Comparison of ENCODE assay signal across 28 mouse cellular contexts in genomic region chr12:35514671-35515070, GRCm38 (mm10). TPM values are rescaled to one million over a fixed set of nuclear protein-coding genes. Genes with fewer than 3 reads are reported as not detected.
DNase-seq lines count a peak whose midpoint lies in the region; ATAC-seq and TF ChIP-seq lines count a peak whose summit lies in the region.
"Had no signal": no experiment of that assay in that cellular context is flagged by ENCODE, and none has a peak within 500 bp of the region (broad histone marks: within the 10 kb centered on the region; RNA-seq: fewer than 3 reads in every experiment).

No protein-coding gene starts in this region.

- no peak overlapping the region for H3K4me2 ChIP-seq in lung, postnatal 0 days (replicated peaks; ENCODE audit: low read depth, low read length)
- H3K4me2 ChIP-seq: embryonic facial prominence, embryonic 13.5 days; embryonic facial prominence, embryonic 15.5 days had no signal

- H3K4me3 ChIP-seq in left cerebral cortex, adult 2 months = no peak overlapping the region
- H3K4me3 ChIP-seq in lung, postnatal 0 days (ENCODE audit: low read depth, low read length) = no peak overlapping the region
- H3K4me3 ChIP-seq: embryonic facial prominence, embryonic 13.5 days; embryonic facial prominence, embryonic 15.5 days; erythroblast, embryonic 14.5 days had no signal

- H3K27ac ChIP-seq in left cerebral cortex, adult 2 months = no peak overlapping the region
- no peak overlapping the region for H3K27ac ChIP-seq in lung, postnatal 0 days (ENCODE audit: low read length)
- H3K27ac ChIP-seq: embryonic facial prominence, embryonic 13.5 days; embryonic facial prominence, embryonic 15.5 days had no signal

- intact Hi-C loops in left cerebral cortex, adult 2 months (cut with DNase I) = no loop called here

- peak; percentile 43 for DNase-seq in heart, adult 11 months
- no peak for DNase-seq in heart, postnatal 4 days
- peak; percentile 23 for DNase-seq in fat pad, adult 2 months (ENCODE audit: extremely low read depth, low read depth, low spot score)
- DNase-seq in retina, embryonic 14.5 days (ENCODE audit: low spot score) = peak; percentile 20
- DNase-seq in retina, postnatal 7 days (ENCODE audit: low read depth, low spot score) = peak; percentile 72
- no peak for DNase-seq in left cerebral cortex, adult 2 months (ENCODE audit: extremely low spot score in 1 of 2, low spot score in 2 of 2)
- no peak for DNase-seq in lung, postnatal 0 days (ENCODE audit: low spot score)
- DNase-seq: adrenal gland, adult 8-10 months; adrenal gland, postnatal 14 days; adrenal gland, postnatal 36 days; B cell, adult 2 months; cerebellum, adult 11 months; cerebellum, adult 18-20 months; cerebellum, adult 8-10 months; cerebellum, adult 9-11 months; cerebellum, postnatal 14 days; cerebellum, postnatal 36 days; embryo, embryonic 11 days had no signal

- WGBS in lung, postnatal 0 days = 67% methylated on average over 2 of the region's 2 CpGs

- H3K4me1 ChIP-seq in lung, postnatal 0 days (ENCODE audit: insufficient read depth, low read depth, low read length) = 0 out of 2 replicates have a peak, but pooled peaks cover 4% of the 10 kb centered on the region
- H3K4me1 ChIP-seq: embryonic facial prominence, embryonic 13.5 days; embryonic facial prominence, embryonic 15.5 days had no signal

- H3K9me3 ChIP-seq in lung, postnatal 0 days (ENCODE audit: low read length) = no peaks in the 10 kb centered on the region
- H3K9me3 ChIP-seq: embryonic facial prominence, embryonic 13.5 days; embryonic facial prominence, embryonic 15.5 days had no signal

- no peak for TF ChIP-seq EP300 in lung, postnatal 0 days (IDR thresholded peaks at IDR 0.05)

- ATAC-seq in lung, postnatal 0 days = no peak
- ATAC-seq: activated CD4-positive, CD25-positive, alpha-beta regulatory T cell, adult 4 months; CD4-positive, CD25-positive, alpha-beta regulatory T cell, adult 4 months; forebrain, embryonic 14.5 days; forebrain, embryonic 16.5 days; Patski had no signal

- H3K9ac ChIP-seq in lung, postnatal 0 days (replicated peaks; ENCODE audit: low read depth) = no peak overlapping the region
- H3K9ac ChIP-seq: embryonic facial prominence, embryonic 13.5 days; embryonic facial prominence, embryonic 15.5 days had no signal

- no peak for TF ChIP-seq CTCF in left cerebral cortex, adult 2 months (IDR thresholded peaks at IDR 0.05)
- no peak for TF ChIP-seq CTCF in lung, postnatal 0 days (IDR thresholded peaks at IDR 0.05)

- H3K36me3 ChIP-seq in lung, postnatal 0 days (ENCODE audit: insufficient read depth, low read length) = no peaks in the 10 kb centered on the region
- H3K36me3 ChIP-seq: G1E had no signal

- H3K27me3 ChIP-seq in lung, postnatal 0 days (replicated peaks; ENCODE audit: insufficient read depth, low read length) = no peaks in the 10 kb centered on the region
- H3K27me3 ChIP-seq: CH12.LX; embryonic facial prominence, embryonic 13.5 days; embryonic facial prominence, embryonic 15.5 days; Patski had no signal

RNA-seq across cellular contexts. Expression of gene Ahr, which starts 20.2 kb away (rescaled TPM):
- total RNA-seq in heart, postnatal 4 days (2021) = 1 to 10 TPM; 4.8 to 5.6 TPM
- total RNA-seq in left cerebral cortex, adult 2 months (2021) = 1 to 10 TPM; 6.5 to 8.9 TPM
- 25.1 and 33.2 TPM in 2 replicates for polyA plus RNA-seq in lung, postnatal 0 days (2015; fragmentation: Nextera tagmentation; extraction: Ambion mirVana)
- polyA plus RNA-seq: G1E had no signal

Comparison
In these comparisons a context has a peak if more than half of its experiments do, and no peak if none do; other contexts are left out.
1. DNase-seq: peak in heart, adult 11 months (single experiment), fat pad, adult 2 months (single experiment), retina, embryonic 14.5 days (single experiment) and retina, postnatal 7 days (single experiment); none in heart, postnatal 4 days (single experiment), left cerebral cortex, adult 2 months (0 of 2) and lung, postnatal 0 days (single experiment).